Mouse (Mus musculus): ENCODE measurements around the gene Lhx4.
A peak's percentile ranks its signal among the peaks of the same experiment; 100 is the strongest.

The Lhx4 gene

GRCm38 (mm10) chr1:155742411-155743363, 8.8 kb downstream of the Lhx4 start:
- DNase-seq (ENCODE audit: low spot score) = peak; percentile 64

DNA sequence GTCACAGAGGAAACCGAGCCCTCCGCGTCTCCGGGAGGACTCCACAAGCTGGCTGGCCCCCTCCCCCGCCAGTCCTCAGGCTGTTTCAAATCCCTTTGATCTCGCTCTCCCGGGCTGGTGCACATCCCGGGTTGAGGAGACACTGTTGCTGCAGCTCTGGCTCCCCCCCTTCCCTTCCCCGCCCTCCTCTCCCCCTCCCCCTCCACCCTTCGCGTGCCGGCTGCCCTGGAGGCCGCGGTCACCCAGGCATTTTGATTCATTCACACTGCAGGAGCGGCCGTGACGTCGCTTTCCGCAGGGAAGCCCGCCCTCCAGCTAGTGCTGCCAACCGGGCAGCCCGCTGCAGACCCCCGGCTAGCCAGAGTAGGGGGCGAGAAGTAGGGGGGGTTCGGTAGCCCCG, 9.5 kb downstream of the Lhx4 start:
- DNase-seq (ENCODE audit: low spot score) = peak; percentile 76

- no peak for DNase-seq (ENCODE audit: low spot score)
Observed at GRCm38 (mm10) chr1:155741378-155741945, 10.0 kb downstream of the Lhx4 start.

- peak; percentile 73 for DNase-seq (ENCODE audit: low spot score)
Observed at GRCm38 (mm10) chr1:155740622-155741377, 10.7 kb downstream of the Lhx4 start.

GRCm38 (mm10) chr1:155737809-155738383, 13.6 kb downstream of the Lhx4 start:
- DNase-seq (ENCODE audit: low spot score) = peak; percentile 36

DNA sequence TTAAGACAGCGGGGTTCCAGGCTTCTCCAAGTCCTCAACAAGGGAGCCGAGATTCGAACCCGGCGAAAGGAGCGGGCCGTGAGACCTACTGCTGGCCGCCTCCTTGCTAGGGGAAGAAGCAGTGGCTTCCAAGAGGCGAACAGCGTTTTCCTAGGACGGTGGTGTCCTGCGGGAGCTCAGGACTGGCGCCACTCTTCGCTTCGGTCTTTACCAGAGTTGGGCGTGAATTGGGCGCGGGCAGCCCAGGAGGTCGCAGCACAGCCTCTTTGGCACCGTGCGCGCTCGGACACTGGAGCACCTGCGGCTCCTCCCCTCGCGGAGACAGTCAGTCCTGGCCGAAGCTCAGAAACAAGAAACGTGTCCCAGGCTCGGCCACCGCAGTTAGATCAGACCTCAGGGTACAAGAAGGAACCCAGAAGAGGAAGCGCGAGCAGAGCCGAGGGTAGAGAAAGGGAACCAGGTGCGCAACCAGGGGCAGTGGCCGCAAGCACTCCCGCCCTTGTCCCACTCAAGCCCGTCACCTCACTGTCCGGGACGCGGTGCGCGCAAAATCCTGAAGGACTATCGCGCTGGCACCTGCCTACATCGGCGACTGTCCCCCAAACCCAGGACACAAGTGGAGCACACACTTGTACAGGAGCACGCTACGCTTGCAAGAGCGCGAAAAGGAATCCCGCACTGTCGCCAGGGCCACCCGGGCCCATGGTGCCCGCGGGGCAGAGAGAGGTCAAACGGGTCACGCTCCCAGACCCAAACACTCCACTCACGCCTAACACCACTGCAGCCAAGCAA, 14.3 kb downstream of the Lhx4 start:
- DNase-seq (ENCODE audit: low spot score) = peak; percentile 53

- peak; percentile 40 for DNase-seq (ENCODE audit: low spot score)
Observed at GRCm38 (mm10) chr1:155736096-155736825, 15.2 kb downstream of the Lhx4 start.

GRCm38 (mm10) chr1:155731156-155731555, 20.3 kb downstream of the Lhx4 start:
- no peak for DNase-seq (ENCODE audit: low spot score)

DNA sequence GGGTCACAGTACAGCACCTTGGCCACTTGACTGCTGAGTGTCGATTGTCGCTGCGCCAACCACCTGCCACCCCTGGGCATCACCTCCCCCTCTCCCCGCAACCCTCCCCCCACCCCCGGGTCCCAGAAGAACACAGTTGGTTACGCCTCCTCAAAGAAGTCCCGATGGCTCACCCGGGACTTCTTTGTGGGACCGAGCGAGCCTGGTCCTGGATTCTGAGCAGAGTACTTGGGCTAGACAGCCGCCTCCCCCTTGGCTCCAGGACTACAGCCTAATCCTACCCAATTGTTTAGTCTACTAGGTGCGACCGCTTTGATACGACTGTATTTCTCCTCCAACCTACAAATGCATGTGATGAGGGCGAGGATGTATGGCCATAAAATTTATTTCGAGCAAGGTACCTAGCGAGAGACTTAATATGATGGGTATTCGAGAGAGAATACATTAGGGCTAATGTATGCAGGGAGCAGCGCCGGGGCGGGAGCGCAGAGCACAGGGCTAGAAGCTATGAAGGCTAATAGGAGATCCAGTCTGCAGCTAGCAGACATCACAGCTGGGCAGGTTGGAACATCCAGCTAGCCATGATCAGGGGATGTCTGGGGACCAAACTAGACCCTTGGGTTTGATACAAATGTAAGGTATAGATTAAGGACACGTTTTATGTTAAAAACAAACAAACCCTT, 22.2 kb downstream of the Lhx4 start:
- DNase-seq (ENCODE audit: low spot score) = no peak

GRCm38 (mm10) chr1:155727830-155728229, 23.7 kb downstream of the Lhx4 start:
- DNase-seq (ENCODE audit: low spot score) = no peak

GRCm38 (mm10) chr1:155725876-155726275, 25.6 kb downstream of the Lhx4 start:
- no peak for DNase-seq (ENCODE audit: low spot score)

DNA sequence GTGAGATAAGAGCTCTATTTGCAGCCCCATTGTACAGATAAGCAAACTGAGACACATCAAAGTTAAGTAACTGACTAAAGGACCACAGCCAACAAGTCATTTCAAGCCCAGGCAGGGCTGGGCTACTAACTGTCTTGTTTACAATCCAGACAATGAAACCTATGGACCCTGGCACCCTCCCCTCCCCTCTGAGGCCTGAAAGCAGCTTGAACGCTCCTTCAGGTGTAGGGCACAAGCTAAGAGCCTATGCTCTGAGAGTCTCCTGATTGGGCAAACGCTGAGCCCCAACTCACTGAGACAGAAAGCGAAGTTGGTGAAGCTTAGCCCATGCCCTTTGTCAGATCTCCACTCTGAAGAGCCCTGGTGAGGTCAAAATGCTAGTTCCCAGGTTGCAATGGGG, 27.2 kb downstream of the Lhx4 start:
- no peak for DNase-seq (ENCODE audit: low spot score)

DNA sequence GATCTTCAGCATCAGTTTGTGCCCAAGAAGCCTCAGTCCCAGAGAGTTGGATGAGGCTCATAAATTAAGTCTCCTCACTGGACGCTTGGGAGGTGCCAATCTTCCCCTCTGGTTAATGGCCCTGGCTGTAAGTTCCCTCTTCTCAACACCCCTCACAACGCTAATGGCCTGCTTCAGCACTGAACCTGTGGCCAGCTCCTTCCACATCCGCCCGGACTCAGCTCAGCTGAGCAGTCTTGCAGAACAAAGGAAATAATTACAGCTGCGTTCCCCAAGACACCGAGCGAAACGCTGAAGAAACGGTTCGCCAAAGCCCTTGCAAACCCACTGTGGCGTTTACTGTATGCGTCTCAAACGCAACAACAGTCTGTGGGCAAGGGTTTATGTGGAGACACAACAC, 29.3 kb downstream of the Lhx4 start:
- DNase-seq (ENCODE audit: low spot score) = peak; percentile 86

GRCm38 (mm10) chr1:155721443-155721842, 30.0 kb downstream of the Lhx4 start:
- peak; percentile 66 for DNase-seq (ENCODE audit: low spot score)

DNA sequence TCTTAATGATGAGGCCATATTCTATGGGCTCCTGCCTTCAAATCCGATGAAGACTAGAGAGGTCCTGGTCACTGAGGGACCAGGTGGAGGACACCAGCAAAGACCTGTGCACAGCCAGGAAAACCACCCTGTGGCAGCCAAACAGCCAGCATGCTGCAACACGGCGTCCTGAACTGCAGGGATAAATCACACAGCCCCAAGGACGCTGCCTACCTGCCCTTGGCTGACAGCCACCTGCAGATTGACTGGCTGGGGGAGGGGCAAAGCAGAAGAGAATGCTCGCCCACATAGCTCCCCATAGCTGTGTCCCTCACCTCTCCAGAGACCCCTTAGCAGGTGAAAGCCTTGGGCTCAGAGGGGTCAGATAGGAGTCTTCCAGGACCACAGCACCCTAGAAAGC, 31.5 kb downstream of the Lhx4 start:
- DNase-seq (ENCODE audit: low spot score) = no peak

DNA sequence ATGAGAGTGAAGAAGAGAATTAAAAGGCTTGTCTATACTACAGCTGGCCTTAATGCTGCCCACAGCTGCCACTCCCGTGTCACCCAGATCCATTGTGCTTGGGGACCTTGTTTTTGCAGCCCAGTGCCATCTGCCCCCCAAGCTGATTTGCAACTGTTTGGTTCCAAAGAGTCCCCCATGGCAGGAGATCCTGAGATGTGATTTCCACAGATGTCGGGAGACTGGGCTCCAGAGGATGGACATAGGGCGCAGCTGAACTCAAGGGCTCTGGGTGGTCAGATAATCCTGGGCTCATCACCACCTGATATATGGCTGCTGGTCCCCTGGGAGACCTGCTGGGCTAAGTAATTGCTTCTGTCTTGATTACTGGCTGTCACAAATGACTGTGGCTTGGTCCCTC, 32.6 kb downstream of the Lhx4 start:
- DNase-seq (ENCODE audit: low spot score) = no peak

GRCm38 (mm10) chr1:155717301-155717700, 34.2 kb downstream of the Lhx4 start:
- no peak for DNase-seq (ENCODE audit: low spot score)

- DNase-seq (ENCODE audit: low spot score) = no peak
Observed at GRCm38 (mm10) chr1:155715366-155715765, 36.1 kb downstream of the Lhx4 start.

GRCm38 (mm10) chr1:155713306-155713705, 38.2 kb downstream of the Lhx4 start:
- no peak for DNase-seq (ENCODE audit: low spot score)

- DNase-seq (ENCODE audit: low spot score) = peak; percentile 12
Observed at GRCm38 (mm10) chr1:155704182-155704581, 47.3 kb downstream of the Lhx4 start.

Measured in embryo, embryonic 10.5 days (tissue).